Mouse (Mus musculus) adrenal gland, postnatal 25 days (tissue): ENCODE measurements at regions not wholly inside any gene's neighbourhood (a gene's known extent, or its start where the extent isn't known, plus 50 kb on each side); places are given as distances from the start of the nearest gene placed in this dataset.
"Not testable (repeated sequence)": the region's sequence is repeated elsewhere in the genome, so short reads cannot be mapped to it uniquely, and the experiment has no call there.

Source experiments
- DNase-seq: peaks from one replicate; pipeline ENCODE4 v3.0.0; 2021; ENCODE audit warnings: mixed read lengths

DNA sequence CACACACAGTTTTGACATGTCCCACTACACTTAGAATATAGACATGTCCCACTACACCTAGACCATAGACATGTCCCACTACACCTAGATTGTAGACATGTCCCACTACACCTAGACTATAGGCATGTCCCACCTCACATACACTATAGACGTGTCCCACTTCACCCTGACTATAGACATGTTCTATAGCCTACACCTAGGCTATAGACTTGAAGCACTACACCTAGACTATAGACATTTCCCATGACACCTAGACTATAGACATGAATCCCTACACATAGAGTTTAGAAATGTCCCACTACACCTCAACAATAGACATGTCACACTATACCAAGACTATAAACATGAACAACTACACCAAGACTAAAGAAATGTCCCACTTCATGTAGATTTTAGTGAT is 2580.9 kb downstream of the Gm37988 start:
- no peak for DNase-seq

DNA sequence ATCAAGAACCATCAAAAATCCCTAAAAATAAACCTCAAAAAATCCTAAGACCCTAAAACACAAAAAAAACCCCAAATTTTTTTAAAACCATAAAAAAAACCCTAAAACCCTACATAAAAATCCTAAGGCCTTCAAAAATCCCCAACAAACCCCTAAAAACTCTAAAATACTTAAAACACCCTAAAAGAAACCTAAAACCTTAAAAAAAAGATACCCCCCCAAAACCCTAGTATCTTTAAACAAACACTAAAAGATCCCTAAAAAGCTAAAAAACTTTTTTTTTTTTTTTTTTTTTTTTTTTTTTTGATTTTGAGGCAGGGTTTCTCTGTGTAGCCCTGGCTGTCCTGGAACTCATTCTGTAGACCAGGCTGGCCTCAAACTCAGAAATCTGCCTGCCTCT is 2585.8 kb downstream of the Gm37988 start:
- DNase-seq: no peak

DNA sequence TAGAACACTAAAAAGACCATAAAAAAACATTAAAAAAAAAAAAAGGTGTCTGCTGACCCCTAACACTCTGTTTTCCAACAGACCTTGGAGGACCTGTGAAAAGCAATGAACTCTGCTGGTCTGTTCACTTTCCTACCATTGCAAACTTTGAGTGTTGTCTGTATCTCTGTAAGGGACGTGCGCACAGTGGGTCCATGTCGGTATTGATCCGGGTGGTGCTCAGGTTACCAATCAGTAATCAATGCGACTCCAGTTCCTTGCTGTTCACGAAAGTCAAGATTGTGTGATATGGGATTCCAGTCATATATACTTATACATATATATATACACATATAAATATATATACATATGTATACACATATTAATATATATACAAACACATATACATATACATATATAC is 2586.5 kb downstream of the Gm37988 start:
- DNase-seq: no peak

DNA sequence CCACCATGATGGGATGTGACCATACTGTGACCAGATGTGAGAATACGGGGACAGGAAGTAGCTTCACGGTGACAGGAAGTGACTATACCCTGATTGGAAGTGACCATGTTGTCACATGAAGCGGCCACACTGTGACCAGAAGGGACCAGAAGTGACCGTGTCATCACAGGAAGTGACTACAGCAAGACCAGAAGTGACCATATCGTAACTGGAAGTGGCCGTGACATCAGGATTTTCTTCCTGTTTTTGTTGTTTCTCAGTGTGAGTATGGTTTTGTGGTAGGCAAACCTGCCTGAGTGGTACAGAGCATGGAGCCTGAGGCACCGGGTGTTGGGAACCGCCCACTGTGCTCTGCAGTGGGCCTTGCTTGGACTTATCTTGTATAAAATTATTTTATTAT is 2587.8 kb downstream of the Gm37988 start:
- no peak for DNase-seq

DNA sequence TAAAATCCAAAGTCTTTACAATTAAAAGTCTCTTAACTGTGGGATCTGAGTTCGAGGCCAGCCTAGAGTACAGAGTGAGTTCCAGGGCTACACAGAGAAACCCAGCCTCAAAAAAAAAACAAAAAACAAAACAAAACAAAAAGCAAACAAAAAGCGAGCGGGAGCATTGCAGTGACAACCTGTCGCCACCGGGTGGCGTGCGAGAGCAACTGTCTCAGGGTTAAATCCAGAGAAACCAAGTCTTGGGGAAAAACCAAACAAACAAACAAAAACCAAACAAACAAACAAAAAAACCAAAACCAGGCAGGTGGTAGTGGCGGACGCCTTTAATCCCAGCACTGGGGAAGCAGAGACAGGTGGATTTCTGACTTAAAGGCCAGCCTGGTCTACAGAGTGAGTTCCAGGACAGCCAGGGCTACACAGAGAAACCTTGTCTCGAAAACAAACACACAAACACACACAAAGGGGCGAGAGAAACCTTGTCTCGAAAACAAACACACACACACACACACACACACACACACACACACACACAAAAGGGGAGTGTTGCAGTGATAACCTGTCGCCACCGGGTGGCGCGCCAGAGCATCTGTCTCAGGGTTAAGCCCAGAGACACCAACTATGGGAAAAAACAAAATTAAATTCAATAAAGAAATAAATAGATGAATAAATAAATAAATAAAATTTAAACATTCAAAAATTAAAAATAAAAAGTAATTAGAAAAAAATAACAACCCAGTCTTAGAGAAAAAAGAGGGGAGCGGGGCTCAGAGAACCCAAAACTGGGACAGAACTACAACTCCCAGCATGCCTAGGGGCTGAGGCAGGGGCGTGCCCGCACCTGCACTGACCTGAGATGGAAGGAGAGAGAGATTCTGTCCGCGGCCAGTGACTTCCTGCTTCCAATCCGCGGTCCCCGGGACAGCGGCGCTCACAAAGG is 2589.4 kb downstream of the Gm37988 start:
- peak; percentile 56 for DNase-seq

DNA sequence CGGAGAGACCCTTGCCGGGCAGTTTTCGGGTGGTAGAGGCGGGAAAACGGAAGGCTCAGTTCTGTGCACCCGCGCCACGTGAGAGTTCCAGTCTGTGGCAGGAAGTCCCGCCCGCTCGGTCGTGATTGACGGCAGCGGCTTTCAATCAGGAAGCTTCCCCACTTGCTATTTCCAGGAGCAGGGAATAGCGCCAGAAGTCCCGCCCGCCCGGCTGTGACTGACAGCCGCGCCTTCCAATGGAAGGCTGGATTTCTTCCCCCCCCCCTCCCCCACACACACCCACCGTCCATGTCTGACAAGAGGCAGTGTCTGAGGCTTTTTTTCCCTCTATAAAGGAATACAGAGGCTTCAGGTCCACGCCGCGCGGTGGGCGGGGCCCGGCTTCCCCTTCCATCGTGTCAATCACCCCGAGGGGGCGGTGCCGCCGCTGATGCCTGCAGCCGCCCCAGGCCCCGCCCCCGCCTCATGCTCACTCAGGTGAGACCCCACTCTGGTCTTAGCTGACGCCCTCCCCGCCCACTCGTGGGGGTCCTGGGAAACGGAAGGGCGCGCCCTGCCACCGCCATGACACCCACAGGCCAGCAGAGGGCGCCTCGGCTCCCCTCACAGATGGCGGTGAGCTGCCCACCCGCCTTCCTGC is 2590.2 kb downstream of the Gm37988 start:
- DNase-seq: peak; percentile 97

DNA sequence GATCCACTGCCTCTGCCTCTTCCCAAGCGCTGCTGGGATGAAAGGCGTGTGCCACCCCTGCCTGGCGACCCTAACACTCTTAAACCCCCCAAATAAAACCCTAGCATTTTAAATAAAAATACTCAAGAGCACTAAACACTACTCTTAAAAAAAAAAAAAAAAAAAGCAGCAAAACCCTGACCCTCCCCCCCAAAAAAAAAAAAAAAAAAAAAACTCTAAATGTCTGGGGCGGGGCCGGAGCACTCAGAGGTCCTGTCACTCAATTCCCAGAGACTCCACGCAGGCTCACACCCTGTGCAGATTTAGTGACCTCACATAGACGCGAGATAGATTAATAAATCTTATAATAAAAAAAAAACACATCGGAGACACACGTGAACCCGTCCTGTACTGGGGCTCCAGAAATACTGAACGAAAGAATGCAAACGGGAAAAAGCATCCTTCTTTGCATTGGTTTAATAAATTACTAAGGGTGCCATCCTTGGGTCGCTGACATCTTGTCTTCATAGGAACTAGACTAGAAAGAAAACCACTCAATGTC is 2591.1 kb downstream of the Gm37988 start:
- no peak for DNase-seq

DNA sequence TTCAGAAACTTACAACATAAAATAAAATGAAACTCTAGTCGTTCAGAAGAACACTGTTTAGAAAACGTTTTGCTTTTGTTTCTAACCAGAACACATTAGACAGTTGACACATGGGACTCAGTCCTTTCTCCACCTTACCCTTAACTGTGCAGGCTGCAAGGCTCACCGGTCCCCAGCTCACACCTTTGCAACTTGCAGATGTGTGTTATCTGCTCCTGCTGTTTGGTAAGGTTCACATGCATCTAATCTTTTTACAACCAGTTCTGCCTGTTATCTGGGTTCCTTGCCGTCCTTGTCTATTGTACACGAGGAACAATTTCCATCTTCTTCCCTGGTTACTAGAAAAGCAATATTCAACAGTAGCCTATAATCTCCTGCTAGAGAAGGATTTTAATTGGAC is 2598.0 kb downstream of the Gm37988 start:
- DNase-seq: not testable (repeated sequence)

DNA sequence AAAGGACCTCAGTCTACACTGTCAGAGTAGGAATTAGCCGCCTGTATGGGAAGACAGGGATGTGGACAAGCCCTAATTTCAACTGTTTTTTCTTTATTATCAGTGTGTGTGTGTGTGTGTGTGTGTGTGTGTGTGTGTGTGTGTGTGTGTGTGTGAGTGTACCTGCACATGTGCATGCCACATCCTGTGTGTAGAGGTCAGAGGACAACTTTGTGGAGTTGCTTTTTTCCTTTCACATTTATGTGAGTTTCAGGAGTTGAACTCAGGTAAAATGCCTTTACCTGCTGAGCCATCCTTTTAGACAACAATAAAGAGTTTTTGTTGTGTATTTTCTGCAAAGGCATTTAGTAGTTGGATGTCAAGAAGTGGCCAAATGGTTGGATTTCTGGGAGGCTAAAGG is 2606.8 kb downstream of the Gm37988 start:
- no peak for DNase-seq

DNA sequence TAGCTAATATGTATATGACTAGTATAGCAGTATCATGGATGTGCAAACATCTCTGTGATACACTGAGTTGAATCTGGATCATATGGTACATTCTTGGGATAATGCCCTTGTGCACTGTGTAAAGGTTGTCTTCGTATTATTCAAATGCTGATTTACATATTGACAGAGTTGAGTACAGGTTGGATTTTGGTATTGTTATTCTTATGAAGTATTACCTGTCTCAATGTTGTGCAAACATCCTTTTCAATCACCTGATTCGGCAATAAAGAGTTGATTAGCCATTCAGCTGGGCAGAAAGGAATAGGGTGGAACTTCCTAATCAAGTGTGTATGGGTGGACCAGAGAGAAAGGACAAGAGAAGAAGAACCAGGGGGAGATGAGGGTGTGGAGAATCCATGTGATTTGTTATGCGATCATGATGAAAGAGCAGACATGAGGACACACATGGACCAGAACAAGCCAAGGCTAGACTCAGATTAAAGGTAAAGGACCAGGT is 2644.0 kb downstream of the Gm37988 start:
- DNase-seq: no peak

DNA sequence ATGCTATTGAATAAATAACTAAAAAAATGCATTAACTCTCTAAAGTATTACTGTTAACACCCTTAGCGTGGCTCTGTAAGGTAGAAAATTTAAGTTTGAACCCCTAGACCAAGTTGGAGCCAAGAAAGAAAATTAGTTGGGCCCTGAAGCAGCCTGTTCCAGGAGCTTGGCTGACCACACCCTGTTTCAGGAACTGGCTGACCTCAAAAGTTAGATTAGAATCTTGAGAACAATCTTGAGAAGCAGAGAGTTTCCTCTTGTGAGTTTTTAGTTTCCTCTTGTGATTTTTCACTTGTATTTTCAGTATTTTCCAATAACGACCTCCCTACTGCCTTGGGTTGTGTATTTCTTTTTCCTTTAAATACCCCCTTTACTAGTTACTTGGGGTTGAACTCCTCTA is 2647.2 kb downstream of the Gm37988 start:
- DNase-seq: no peak

DNA sequence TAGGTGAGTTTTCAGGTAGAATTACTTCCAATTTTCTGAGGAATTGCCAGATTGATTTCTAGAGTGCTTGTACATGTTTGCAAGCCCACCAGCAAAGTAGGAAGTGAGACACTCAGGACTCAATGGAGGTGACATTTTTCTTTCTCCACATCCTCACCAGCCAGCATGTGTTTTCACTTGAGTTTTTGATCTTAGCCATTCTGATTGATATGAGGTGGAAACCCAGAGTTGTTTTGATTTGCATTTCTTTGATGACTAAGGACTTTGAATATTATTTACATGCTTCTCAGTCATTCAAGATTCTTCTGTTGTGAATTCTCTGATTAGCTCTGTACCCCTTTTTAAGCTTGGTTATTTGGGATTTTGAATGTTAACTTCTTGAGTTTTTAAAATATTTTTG is 2650.2 kb downstream of the Gm37988 start:
- DNase-seq: no peak

DNA sequence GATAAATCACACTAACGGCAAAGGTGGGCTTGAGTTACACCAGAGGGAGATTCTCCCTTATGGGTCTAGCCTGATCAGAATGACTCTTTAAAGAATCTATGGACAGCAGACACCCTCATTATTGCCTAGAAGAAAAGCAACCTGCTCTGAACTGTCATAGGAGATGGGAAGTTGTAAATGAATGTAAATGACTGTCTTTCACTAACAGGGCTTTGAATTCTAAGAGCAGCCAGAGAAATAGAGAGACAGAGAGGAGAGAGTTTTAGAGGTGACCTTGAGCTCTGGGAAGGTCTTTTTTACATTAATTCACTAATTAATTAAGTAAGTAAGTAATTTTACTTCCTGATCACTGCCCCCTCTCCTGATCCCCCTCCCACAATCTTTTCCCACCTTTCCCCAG is 2686.4 kb downstream of the Gm37988 start:
- no peak for DNase-seq

DNA sequence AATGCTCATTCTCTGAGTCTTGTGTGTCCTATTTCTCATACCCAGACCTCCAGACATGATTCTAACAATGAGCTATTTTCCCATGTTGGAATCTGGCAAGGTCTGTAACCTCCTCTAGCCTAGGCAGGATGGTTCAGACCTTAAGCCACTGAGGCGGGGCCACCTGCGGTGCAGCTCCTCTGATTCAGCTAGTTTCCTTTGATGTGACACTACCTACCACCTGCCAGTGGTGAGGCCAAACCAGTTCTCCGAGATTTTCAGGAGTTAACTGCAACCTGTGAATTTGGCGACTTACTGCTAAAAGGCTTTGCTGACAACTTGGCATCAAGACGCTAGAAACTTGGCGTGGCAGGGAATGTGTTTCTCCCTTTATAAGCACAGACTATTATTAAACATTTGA is 2691.3 kb downstream of the Gm37988 start:
- no peak for DNase-seq

DNA sequence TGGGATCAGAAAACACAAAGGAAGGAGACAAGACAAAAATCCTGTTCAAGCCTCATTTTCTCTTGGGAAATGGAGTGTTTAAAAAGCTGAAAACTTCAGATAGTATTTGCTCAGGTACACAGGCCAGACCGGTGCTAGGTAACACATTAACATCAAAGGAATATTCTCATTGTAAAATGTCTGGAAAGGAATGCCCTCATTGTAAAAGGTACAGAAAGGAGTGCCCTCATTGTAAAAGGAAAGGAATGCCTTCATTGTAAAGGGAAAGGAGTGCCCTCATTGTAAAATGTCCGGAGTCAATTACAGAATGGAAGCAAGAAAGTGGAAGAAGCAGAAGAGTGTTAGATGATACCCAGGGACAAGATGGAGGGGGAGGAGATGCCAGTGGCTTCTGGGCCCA is 2694.7 kb downstream of the Gm37988 start:
- DNase-seq: no peak

DNA sequence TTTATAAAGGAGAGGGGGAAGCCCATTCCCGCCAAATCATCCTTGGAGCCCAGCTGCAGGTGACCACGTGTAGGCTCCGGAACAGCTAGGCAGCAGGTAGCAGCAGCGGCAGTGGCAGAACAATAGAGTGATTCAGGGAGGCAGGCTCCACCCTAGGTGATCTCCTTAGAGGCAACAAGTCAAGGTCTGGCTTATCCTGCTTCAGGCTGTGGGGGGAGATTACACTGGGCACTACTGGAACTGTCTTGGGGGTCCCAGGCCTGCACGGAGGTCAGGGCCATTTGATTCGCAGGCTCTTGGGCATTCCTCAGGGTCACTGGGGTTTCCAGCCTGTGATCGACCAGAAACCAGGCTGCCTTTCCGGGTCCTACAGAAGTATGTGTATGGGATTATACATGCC is 2711.1 kb downstream of the Gm37988 start:
- DNase-seq: no peak

DNA sequence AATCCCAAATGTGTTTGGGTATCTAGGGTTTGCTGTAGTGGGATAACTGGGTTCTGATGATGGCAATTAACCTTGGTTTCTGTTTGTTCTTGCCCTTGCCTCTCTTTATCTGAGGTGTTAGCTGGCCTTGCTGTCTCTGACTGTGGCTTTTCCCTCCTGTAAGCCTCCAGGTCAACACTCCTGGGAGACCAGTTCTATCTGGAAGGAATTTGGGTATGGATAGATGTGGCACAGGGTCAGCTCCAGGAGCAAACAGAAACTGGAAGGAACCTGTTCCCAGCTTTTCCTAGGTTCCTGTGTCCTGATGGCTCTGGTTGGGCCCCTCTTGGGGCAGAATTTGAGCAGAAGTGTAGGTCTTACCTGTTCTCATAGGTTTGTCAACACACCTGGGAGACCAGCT is 2725.8 kb downstream of the Gm37988 start:
- DNase-seq: no peak

DNA sequence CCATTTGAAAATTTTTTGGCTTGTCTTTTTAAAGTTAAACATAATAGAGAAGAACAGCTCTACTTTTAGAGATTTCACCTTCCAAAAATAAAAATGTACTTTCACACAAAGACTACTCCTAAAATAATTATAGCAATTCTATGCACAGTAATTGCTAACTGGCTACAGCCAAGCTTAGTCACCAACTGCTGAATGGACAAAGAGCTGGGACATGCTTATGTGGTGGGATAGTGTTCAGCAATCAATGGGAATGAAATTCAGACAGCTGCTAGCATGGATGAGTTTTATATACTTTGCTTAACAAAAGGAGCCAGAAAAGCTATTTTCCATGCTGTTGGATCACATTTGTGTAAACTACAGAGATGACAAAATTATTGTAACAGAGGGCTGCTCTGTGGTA is 2727.5 kb downstream of the Gm37988 start:
- no peak for DNase-seq

DNA sequence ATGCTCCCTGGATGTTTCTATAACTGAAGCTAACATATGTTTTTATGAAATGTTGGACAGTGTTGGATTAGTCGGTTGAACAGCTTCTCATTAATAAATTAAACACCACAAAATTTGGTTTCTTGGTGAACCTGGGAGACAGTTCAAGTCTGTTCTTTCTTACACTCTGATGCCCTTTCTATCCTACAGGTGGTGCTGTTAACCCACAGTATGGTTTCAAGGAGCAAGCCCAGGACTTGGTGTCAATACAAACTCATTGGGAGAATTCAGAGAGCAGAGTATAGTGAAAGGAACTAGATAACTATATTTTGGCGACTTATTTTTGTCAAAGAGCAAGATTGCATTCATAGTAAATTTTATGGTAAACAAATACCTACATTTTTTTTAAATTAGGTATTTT is 2735.8 kb downstream of the Gm37988 start:
- DNase-seq: no peak

DNA sequence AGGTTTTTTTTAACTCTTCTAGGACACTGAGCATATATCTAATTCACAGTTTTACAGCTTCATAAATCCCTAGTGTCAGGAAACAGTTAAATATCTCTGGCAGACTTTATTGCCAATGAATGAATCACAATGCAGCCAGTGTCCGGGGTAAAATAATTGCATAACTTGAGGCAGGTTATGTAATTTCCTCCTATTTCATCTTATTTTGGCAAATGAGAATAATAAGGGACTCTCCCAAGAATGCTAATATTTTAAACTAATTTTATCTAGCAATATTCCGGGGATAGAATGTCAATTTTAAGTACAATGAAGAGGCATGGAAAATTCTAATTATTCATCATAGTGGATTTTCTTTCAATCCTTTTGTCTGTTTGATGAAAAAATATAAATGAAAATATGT is 2740.6 kb downstream of the Gm37988 start:
- DNase-seq: no peak

DNA sequence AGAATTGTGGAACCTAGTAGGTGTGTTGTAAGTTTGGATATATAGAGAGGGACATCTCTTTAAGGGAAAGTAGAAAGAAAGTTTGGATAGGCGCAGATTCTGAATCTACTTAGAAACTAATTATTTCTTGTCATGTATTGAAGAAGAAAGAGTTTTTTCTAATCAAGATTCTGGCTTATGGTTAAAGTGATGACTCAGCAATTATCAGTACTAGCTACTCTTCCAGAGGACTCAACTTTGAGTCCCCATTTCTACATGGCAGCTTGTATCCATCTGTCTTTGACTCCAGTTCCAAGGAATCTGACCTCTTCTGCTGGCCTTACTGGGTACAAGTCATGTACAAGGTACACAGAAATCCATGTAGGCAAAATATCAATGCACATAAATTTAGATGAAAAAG is 2767.1 kb downstream of the Gm37988 start:
- no peak for DNase-seq

DNA sequence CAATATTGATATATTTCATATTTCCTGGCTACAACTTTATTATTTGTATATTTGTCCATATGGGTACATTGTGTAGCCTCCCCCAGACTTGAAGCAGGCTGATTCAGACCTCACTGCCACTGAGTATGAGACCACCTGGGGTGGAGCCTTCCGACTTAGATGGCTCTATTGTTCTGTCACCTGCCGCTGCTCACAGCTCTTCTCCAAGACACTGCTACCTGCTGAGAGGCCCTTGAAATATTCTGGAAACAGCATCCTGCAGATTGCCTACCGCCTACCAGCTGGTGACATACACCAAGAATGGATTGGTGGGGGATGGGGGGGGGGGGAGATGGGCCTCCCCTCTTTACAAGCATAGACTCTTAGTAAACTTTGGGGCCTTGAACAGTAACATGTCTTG is 2778.7 kb downstream of the Gm37988 start:
- no peak for DNase-seq

DNA sequence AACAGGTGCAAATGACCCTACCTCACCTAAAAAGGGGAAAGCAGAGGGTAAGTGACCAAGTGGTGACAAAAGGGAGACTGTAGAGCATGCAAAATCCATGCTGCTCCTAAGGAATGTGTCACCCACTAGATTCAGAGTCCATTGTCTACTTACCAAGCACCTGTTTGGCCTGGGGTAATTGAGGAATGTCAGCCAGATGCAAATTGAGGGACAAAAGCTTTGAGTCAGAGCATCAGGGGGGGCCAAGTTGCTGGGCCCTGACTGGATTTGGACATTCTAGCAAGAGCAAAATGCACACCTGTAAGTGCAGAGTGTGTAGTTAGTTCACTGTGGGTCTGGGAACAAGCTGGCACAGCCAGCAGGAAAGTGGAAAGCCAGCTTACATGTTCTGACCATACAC is 2783.6 kb downstream of the Gm37988 start:
- no peak for DNase-seq
